12 mouse cellular contexts compared by ENCODE assay signal in the genomic region with DNA sequence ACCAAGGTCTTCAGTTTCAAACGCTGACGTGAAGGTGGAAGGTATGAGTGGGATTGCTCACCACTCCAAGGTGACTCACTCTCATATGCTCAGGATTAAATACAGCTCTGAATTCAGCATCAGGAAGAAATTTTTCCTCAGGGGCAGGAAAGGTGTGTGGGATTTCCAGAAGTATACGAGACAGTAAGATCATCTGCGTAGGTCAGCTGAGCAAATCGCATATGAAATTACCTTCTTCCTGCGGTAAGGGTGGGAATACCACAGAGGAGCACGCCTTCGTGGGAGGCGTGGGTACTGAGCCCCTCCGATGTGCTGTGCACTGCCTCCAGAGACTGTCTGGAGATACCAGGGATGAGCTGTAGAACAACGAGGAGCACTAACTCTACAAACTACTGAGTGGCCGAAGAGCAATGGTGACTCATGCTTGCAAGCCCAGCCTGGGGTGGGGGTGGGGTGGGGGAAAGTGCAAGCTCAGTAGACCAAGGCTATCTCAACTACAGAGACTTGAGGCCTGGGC. TPM values are rescaled to one million over a fixed set of nuclear protein-coding genes. Genes with fewer than 3 reads are reported as not detected.
DNase-seq lines count a peak whose midpoint lies in the region; ATAC-seq and TF ChIP-seq lines count a peak whose summit lies in the region.
"Had no signal": no experiment of that assay in that cellular context is flagged by ENCODE, and none has a peak within 500 bp of the region (broad histone marks: within the 10 kb centered on the region; RNA-seq: fewer than 3 reads in every experiment).

No protein-coding gene starts in this region.

- no peak overlapping the region for H3K9ac ChIP-seq in heart, embryonic 12.5 days
- no peak overlapping the region for H3K9ac ChIP-seq in lung, embryonic 14.5 days
- H3K9ac ChIP-seq in stomach, embryonic 16.5 days (ENCODE audit: low read length): no peak overlapping the region

- WGBS in heart, embryonic 12.5 days: 58% methylated on average over 12 of the region's 12 CpGs
- 74% methylated on average over 12 of the region's 12 CpGs for WGBS in lung, embryonic 14.5 days
- 73% methylated on average over 12 of the region's 12 CpGs for WGBS in stomach, embryonic 16.5 days

- H3K27me3 ChIP-seq in heart, embryonic 12.5 days (replicated peaks): no peaks in the 10 kb centered on the region
- H3K27me3 ChIP-seq in lung, embryonic 14.5 days (ENCODE audit: insufficient read depth, low read length): no peaks in the 10 kb centered on the region
- H3K27me3 ChIP-seq in Patski: no peaks in the 10 kb centered on the region
- H3K27me3 ChIP-seq in stomach, embryonic 16.5 days (ENCODE audit: control insufficient read depth, insufficient read depth, low read length): no peaks in the 10 kb centered on the region

- no peaks in the 10 kb centered on the region for H3K9me3 ChIP-seq in heart, embryonic 12.5 days (replicated peaks)
- no peaks in the 10 kb centered on the region for H3K9me3 ChIP-seq in lung, embryonic 14.5 days (ENCODE audit: low read depth, low read length)
- no peaks in the 10 kb centered on the region for H3K9me3 ChIP-seq in stomach, embryonic 16.5 days (replicated peaks; ENCODE audit: control insufficient read depth, low read length)

- peak overlapping the region; percentile 55; the same call in 1 of the 2 replicates for H3K27ac ChIP-seq in heart, embryonic 12.5 days (ENCODE audit: poor library complexity, severe bottlenecking)
- peak overlapping the region; percentile 68 for H3K27ac ChIP-seq in lung, embryonic 14.5 days (ENCODE audit: low read depth)
- H3K27ac ChIP-seq in stomach, embryonic 16.5 days (ENCODE audit: low read length): peak overlapping the region; percentile 73

- 0 out of 2 replicates have a peak, but pooled peaks have one; percentile 19 for ATAC-seq in heart, embryonic 12.5 days (ENCODE audit: insufficient number of reproducible peaks, low FRiP score)
- ATAC-seq in lung, embryonic 14.5 days (ENCODE audit: insufficient read depth): no peak
- ATAC-seq in Patski: peak; percentile 73
- ATAC-seq in stomach, embryonic 16.5 days (ENCODE audit: insufficient read depth, low FRiP score): no peak
- ATAC-seq: inflammation-experienced regulatory T-cells, adult 6 months had no signal

- in situ Hi-C loops in Patski (cut with MboI; ENCODE audit: low pct_unique_long_range_greater_than_20kb): no loop called here

- peaks cover 21% of the 10 kb centered on the region for H3K36me3 ChIP-seq in heart, embryonic 12.5 days
- 0 out of 2 replicates have a peak, but pooled peaks cover 3% of the 10 kb centered on the region for H3K36me3 ChIP-seq in lung, embryonic 14.5 days (ENCODE audit: insufficient read depth)
- no peaks in the 10 kb centered on the region for H3K36me3 ChIP-seq in stomach, embryonic 16.5 days (ENCODE audit: control insufficient read depth, insufficient read depth, low read length)

- 0 out of 2 replicates have a peak overlapping the region, but pooled peaks have one; percentile 21 for H3K4me2 ChIP-seq in heart, embryonic 12.5 days
- no peak overlapping the region for H3K4me2 ChIP-seq in lung, embryonic 14.5 days
- no peak overlapping the region for H3K4me2 ChIP-seq in stomach, embryonic 16.5 days (ENCODE audit: low read depth, low read length)

- CTCF ChIA-PET in Patski (lab: Charles Lee): no interaction called here

- TF ChIP-seq CTCF in lung, embryonic 14.5 days (IDR thresholded peaks at IDR 0.05; ENCODE audit: low read depth): no peak
- TF ChIP-seq CTCF in Patski (IDR thresholded peaks at IDR 0.05): no peak

- peaks cover 57% of the 10 kb centered on the region for H3K4me1 ChIP-seq in heart, embryonic 12.5 days (replicated peaks)
- H3K4me1 ChIP-seq in lung, embryonic 14.5 days (ENCODE audit: insufficient read depth): no peaks in the 10 kb centered on the region
- H3K4me1 ChIP-seq in stomach, embryonic 16.5 days (ENCODE audit: control insufficient read depth, insufficient read depth, low read length): peaks cover 18% of the 10 kb centered on the region

- H3K4me3 ChIP-seq in heart, embryonic 12.5 days: no peak overlapping the region
- no peak overlapping the region for H3K4me3 ChIP-seq in lung, embryonic 14.5 days (ENCODE audit: low read depth, low read length)
- no peak overlapping the region for H3K4me3 ChIP-seq in stomach, embryonic 16.5 days (replicated peaks; ENCODE audit: low read length)
- H3K4me3 ChIP-seq: erythroblast, embryonic 14.5 days had no signal

- POLR2A ChIA-PET in Patski (lab: Charles Lee): interaction anchor here (1.0 kb wide), 1 partner anchor 24 kb away, joined by 4 read pairs; no protein-coding TSS in a partner anchor

- no peak for DNase-seq in heart, adult 9 months (ENCODE audit: low spot score in 2 of 2)
- no peak for DNase-seq in lung, embryonic 14.5 days
- DNase-seq in lung, postnatal 36 days: no peak
- no peak for DNase-seq in Patski (ENCODE audit: low read depth, low spot score)
- DNase-seq in cerebellum, adult 9-11 months: no peak
- no peak for DNase-seq in cerebellum, postnatal 36 days
- DNase-seq: adrenal gland, postnatal 14 days; cerebellum, adult 2 months had no signal

RNA-seq across cellular contexts. Expression of gene Gab1, which starts 22.4 kb away (rescaled TPM):
- 42.5 and 44.8 TPM in 2 replicates for polyA plus RNA-seq in heart, embryonic 12.5 days (2016; fragmentation: Nextera tagmentation; extraction: Ambion mirVana)
- polyA plus RNA-seq in lung, embryonic 14.5 days (2014; fragmentation: Nextera tagmentation; extraction: Ambion mirVana): 36.2 and 37.8 TPM in 2 replicates
- polyA plus RNA-seq in Patski (2021): 30.7 TPM
- 13.6 and 14.6 TPM in 2 replicates for polyA plus RNA-seq in stomach, embryonic 16.5 days (2015; fragmentation: Nextera tagmentation; extraction: Ambion mirVana)
- polyA plus RNA-seq: inflammation-experienced regulatory T-cells, adult 6 months had no signal

Comparison
In these comparisons a context has a peak if more than half of its experiments do, and no peak if none do; other contexts are left out.
1. ATAC-seq: peak in heart, embryonic 12.5 days (single experiment) and Patski (single experiment); none in lung, embryonic 14.5 days (single experiment) and stomach, embryonic 16.5 days (single experiment).
2. Peak in every context shown above with its lines, with median percentiles within 50 percentile points of each other: H3K27ac ChIP-seq.